Mouse (Mus musculus) kidney, adult 8-10 months (tissue): ENCODE results near the gene Erlin1.
A peak's percentile ranks its signal among the peaks of the same experiment; 100 is the strongest.

Experiments
- DNase-seq, 2 experiments: peaks; one replicate each; pipeline ENCODE4 v3.0.0; 2022

Erlin1 gene

GRCm38 (mm10) chr19:44060226-44060625, 9.4 kb downstream of the Erlin1 start:
- DNase-seq: no peak

GRCm38 (mm10) chr19:44055173-44055826, 14.3 kb downstream of the Erlin1 start:
- DNase-seq: no peak

- no peak for DNase-seq
These were observed 19.2 kb downstream of the Erlin1 start for GRCm38 (mm10) chr19:44050388-44050787.

- DNase-seq: peak; percentile 44 to 67
These were observed 20.3 kb downstream of the Erlin1 start for GRCm38 (mm10) chr19:44049282-44049681.

- DNase-seq: no peak
These were observed 23.7 kb downstream of the Erlin1 start for GRCm38 (mm10) chr19:44045847-44046246.

GRCm38 (mm10) chr19:44042121-44042520, 27.5 kb downstream of the Erlin1 start:
- no peak for DNase-seq

GRCm38 (mm10) chr19:44033396-44033795, 36.2 kb downstream of the Erlin1 start:
- DNase-seq: no peak

GRCm38 (mm10) chr19:44032046-44032744, 37.4 kb downstream of the Erlin1 start:
- peak; percentile 59 to 84 for DNase-seq

- DNase-seq: no peak
These were observed 39.6 kb downstream of the Erlin1 start for GRCm38 (mm10) chr19:44030024-44030423.

GRCm38 (mm10) chr19:44028972-44029371, 40.6 kb downstream of the Erlin1 start, which contains the start of gene Cyp2c23:
Cyp2c23 (minus strand) TSS chr19:44029208.
- no peak for DNase-seq

- DNase-seq: peak; percentile 45 to 47
These were observed 42.5 kb downstream of the Erlin1 start for GRCm38 (mm10) chr19:44026956-44027530.

- peak; percentile 49 for DNase-seq
These were observed 44.5 kb downstream of the Erlin1 start for GRCm38 (mm10) chr19:44024921-44025585.

GRCm38 (mm10) chr19:44023066-44023465, 46.5 kb downstream of the Erlin1 start:
- no peak for DNase-seq

GRCm38 (mm10) chr19:44021502-44021901, 48.1 kb downstream of the Erlin1 start:
- peak; percentile 74 to 91 for DNase-seq

- DNase-seq: no peak
These were observed 49.8 kb downstream of the Erlin1 start for GRCm38 (mm10) chr19:44019739-44020138.

GRCm38 (mm10) chr19:44013862-44014261, 55.7 kb downstream of the Erlin1 start:
- DNase-seq: no peak

GRCm38 (mm10) chr19:44008784-44009183, 60.8 kb downstream of the Erlin1 start:
- no peak for DNase-seq

GRCm38 (mm10) chr19:44007186-44007585, 62.4 kb downstream of the Erlin1 start:
- no peak for DNase-seq

- DNase-seq: no peak
These were observed 64.6 kb downstream of the Erlin1 start for GRCm38 (mm10) chr19:44005025-44005424.

- DNase-seq: peak in 1 of 2 experiments; percentile 4
These were observed 65.3 kb downstream of the Erlin1 start for GRCm38 (mm10) chr19:44004261-44004660.

- DNase-seq: no peak
These were observed 68.9 kb downstream of the Erlin1 start for GRCm38 (mm10) chr19:44000720-44001119.

GRCm38 (mm10) chr19:44000061-44000460, 69.5 kb downstream of the Erlin1 start:
- no peak for DNase-seq

GRCm38 (mm10) chr19:43998802-43999527, 70.6 kb downstream of the Erlin1 start:
- DNase-seq: no peak
